Mouse (Mus musculus): ENCODE data around the gene Polk. TPM values are rescaled to one million over a fixed set of nuclear protein-coding genes. Genes with fewer than 3 reads are reported as not detected.

The Polk gene
- polyA plus RNA-seq, 1 experiment from 2014 or later: 10.2 TPM

GRCm38 (mm10) chr13:96499891-96500290 is 42.5 kb downstream of the Polk start:
- WGBS: 80% methylated on average over 2 of the region's 2 CpGs
- TF ChIP-seq CTCF (IDR thresholded peaks at IDR 0.05; ENCODE audit: low read depth): no peak
- no peak for ATAC-seq (ENCODE audit: insufficient read depth)
- DNase-seq: no peak
- no peaks in the 10 kb centered on the region for H3K4me1 ChIP-seq (ENCODE audit: insufficient read depth)
- H3K4me3 ChIP-seq (ENCODE audit: low read depth, low read length): no peak overlapping the region
- no peak overlapping the region for H3K27ac ChIP-seq (ENCODE audit: low read depth)
- H3K9ac ChIP-seq: no peak overlapping the region
- no peaks in the 10 kb centered on the region for H3K9me3 ChIP-seq (ENCODE audit: low read depth, low read length)
- H3K27me3 ChIP-seq (ENCODE audit: insufficient read depth, low read length): no peaks in the 10 kb centered on the region
- H3K36me3 ChIP-seq (ENCODE audit: insufficient read depth): peaks cover 14% of the 10 kb centered on the region
- no peak overlapping the region for H3K4me2 ChIP-seq

- H3K27ac ChIP-seq (ENCODE audit: low read depth): no peak overlapping the region
- no peak overlapping the region for H3K4me3 ChIP-seq (ENCODE audit: low read depth, low read length)
- H3K9ac ChIP-seq: no peak overlapping the region
- no peak for DNase-seq
- H3K36me3 ChIP-seq (ENCODE audit: insufficient read depth): peaks cover 9% of the 10 kb centered on the region
- ATAC-seq (ENCODE audit: insufficient read depth): no peak
- no peaks in the 10 kb centered on the region for H3K9me3 ChIP-seq (ENCODE audit: low read depth, low read length)
- no peak overlapping the region for H3K4me2 ChIP-seq
- WGBS: 80% methylated on average over 8 of the region's 8 CpGs
- no peaks in the 10 kb centered on the region for H3K27me3 ChIP-seq (ENCODE audit: insufficient read depth, low read length)
- no peaks in the 10 kb centered on the region for H3K4me1 ChIP-seq (ENCODE audit: insufficient read depth)
- TF ChIP-seq CTCF (IDR thresholded peaks at IDR 0.05; ENCODE audit: low read depth): no peak
Measured at GRCm38 (mm10) chr13:96496630-96497029, 45.7 kb downstream of the Polk start.

GRCm38 (mm10) chr13:96490433-96490832 is 51.9 kb downstream of the Polk start, which contains the start of gene Gm17622:
Gene Gm17622 (plus strand): TSS chr13:96490733.
- WGBS: 90% methylated on average over 3 of the region's 3 CpGs
- Histone ChIP-seq H3K27ac (ENCODE audit: low read depth) (no peak within 1 kb of the TSS), H3K4me3 (ENCODE audit: low read depth, low read length) (no peak within 1 kb of the TSS), H3K36me3 (ENCODE audit: insufficient read depth) (peaks cover 17% of the 10 kb centered on the region), H3K4me1 (ENCODE audit: insufficient read depth) (no peaks in the 10 kb centered on the region), H3K9ac (no peak within 1 kb of the TSS), H3K9me3 (ENCODE audit: low read depth, low read length) (no peaks in the 10 kb centered on the region), H3K27me3 (ENCODE audit: insufficient read depth, low read length) (no peaks in the 10 kb centered on the region), H3K4me2 (no peak within 1 kb of the TSS)
- DNase-seq: no peak
- TF ChIP-seq CTCF (IDR thresholded peaks at IDR 0.05; ENCODE audit: low read depth): no peak
- no peak for ATAC-seq (ENCODE audit: insufficient read depth)

GRCm38 (mm10) chr13:96487968-96488367 is 54.4 kb downstream of the Polk start:
- TF ChIP-seq CTCF (IDR thresholded peaks at IDR 0.05; ENCODE audit: low read depth): no peak
- no peaks in the 10 kb centered on the region for H3K4me1 ChIP-seq (ENCODE audit: insufficient read depth)
- 91% methylated on average over 6 of the region's 6 CpGs for WGBS
- no peak for DNase-seq
- no peak overlapping the region for H3K27ac ChIP-seq (ENCODE audit: low read depth)
- no peak overlapping the region for H3K4me3 ChIP-seq (ENCODE audit: low read depth, low read length)
- ATAC-seq (ENCODE audit: insufficient read depth): no peak
- no peaks in the 10 kb centered on the region for H3K9me3 ChIP-seq (ENCODE audit: low read depth, low read length)
- H3K9ac ChIP-seq: no peak overlapping the region
- H3K36me3 ChIP-seq (ENCODE audit: insufficient read depth): peaks cover 19% of the 10 kb centered on the region
- no peak overlapping the region for H3K4me2 ChIP-seq
- H3K27me3 ChIP-seq (ENCODE audit: insufficient read depth, low read length): no peaks in the 10 kb centered on the region

GRCm38 (mm10) chr13:96487230-96487629 is 55.1 kb downstream of the Polk start:
- Histone ChIP-seq H3K9me3 (ENCODE audit: low read depth, low read length) (no peaks in the 10 kb centered on the region), H3K4me2 (no peak overlapping the region), H3K27me3 (ENCODE audit: insufficient read depth, low read length) (no peaks in the 10 kb centered on the region), H3K9ac (no peak overlapping the region), H3K4me1 (ENCODE audit: insufficient read depth) (no peaks in the 10 kb centered on the region), H3K27ac (ENCODE audit: low read depth) (no peak overlapping the region), H3K36me3 (ENCODE audit: insufficient read depth) (peaks cover 19% of the 10 kb centered on the region), H3K4me3 (ENCODE audit: low read depth, low read length) (no peak overlapping the region)
- ATAC-seq (ENCODE audit: insufficient read depth) (no peak), DNase-seq (no peak)
- WGBS: 84% methylated on average over 6 of the region's 6 CpGs
- TF ChIP-seq CTCF (IDR thresholded peaks at IDR 0.05; ENCODE audit: low read depth): no peak

- ATAC-seq (ENCODE audit: insufficient read depth) (no peak), DNase-seq (no peak)
- Histone ChIP-seq H3K4me3 (ENCODE audit: low read depth, low read length) (no peak overlapping the region), H3K36me3 (ENCODE audit: insufficient read depth) (peaks cover 3% of the 10 kb centered on the region; the same call in 1 of the 2 replicates), H3K4me1 (ENCODE audit: insufficient read depth) (no peaks in the 10 kb centered on the region), H3K27me3 (ENCODE audit: insufficient read depth, low read length) (no peaks in the 10 kb centered on the region), H3K9ac (no peak overlapping the region), H3K9me3 (ENCODE audit: low read depth, low read length) (no peaks in the 10 kb centered on the region), H3K4me2 (no peak overlapping the region), H3K27ac (ENCODE audit: low read depth) (no peak overlapping the region)
- no peak for TF ChIP-seq CTCF (IDR thresholded peaks at IDR 0.05; ENCODE audit: low read depth)
- 95% methylated on average over 1 of the region's 1 CpGs for WGBS
Measured at GRCm38 (mm10) chr13:96478991-96479390, 63.4 kb downstream of the Polk start.

GRCm38 (mm10) chr13:96477226-96477625 is 65.2 kb downstream of the Polk start:
- Histone ChIP-seq H3K9ac (no peak overlapping the region), H3K36me3 (ENCODE audit: insufficient read depth) (no peaks in the 10 kb centered on the region), H3K27me3 (ENCODE audit: insufficient read depth, low read length) (no peaks in the 10 kb centered on the region), H3K4me1 (ENCODE audit: insufficient read depth) (no peaks in the 10 kb centered on the region), H3K4me3 (ENCODE audit: low read depth, low read length) (no peak overlapping the region), H3K9me3 (ENCODE audit: low read depth, low read length) (no peaks in the 10 kb centered on the region), H3K4me2 (no peak overlapping the region), H3K27ac (ENCODE audit: low read depth) (no peak overlapping the region)
- no peak for ATAC-seq (ENCODE audit: insufficient read depth)
- 78% methylated on average over 4 of the region's 4 CpGs for WGBS
- no peak for TF ChIP-seq CTCF (IDR thresholded peaks at IDR 0.05; ENCODE audit: low read depth)
- DNase-seq: no peak

GRCm38 (mm10) chr13:96470957-96471356 is 71.4 kb downstream of the Polk start, which contains the start of gene Ankdd1b:
Gene Ankdd1b (minus strand): TSS chr13:96471198.
- no peak within 1 kb of the TSS for H3K27ac ChIP-seq (ENCODE audit: low read depth)

More at GRCm38 (mm10) chr13:96470957-96471356, 71.4 kb downstream of the Polk start, which contains the start of gene Ankdd1b:
- no peaks in the 10 kb centered on the region for H3K36me3 ChIP-seq (ENCODE audit: insufficient read depth)
- no peak within 1 kb of the TSS for H3K4me2 ChIP-seq
- H3K4me1 ChIP-seq (ENCODE audit: insufficient read depth): no peaks in the 10 kb centered on the region; the same call in 1 of the 2 replicates
- no peak for TF ChIP-seq CTCF (IDR thresholded peaks at IDR 0.05; ENCODE audit: low read depth)
- H3K9me3 ChIP-seq (ENCODE audit: low read depth, low read length): no peaks in the 10 kb centered on the region
- H3K27me3 ChIP-seq (ENCODE audit: insufficient read depth, low read length): no peaks in the 10 kb centered on the region
- 81% methylated on average over 14 of the region's 14 CpGs for WGBS
- H3K9ac ChIP-seq: no peak within 1 kb of the TSS
- DNase-seq (no peak), ATAC-seq (ENCODE audit: insufficient read depth) (no peak)
- H3K4me3 ChIP-seq (ENCODE audit: low read depth, low read length): no peak within 1 kb of the TSS
